Mouse (Mus musculus) gastrocnemius, postnatal 36 days (tissue): ENCODE measurements at regions not wholly inside any gene's neighbourhood (a gene's known extent, or its start where the extent isn't known, plus 50 kb on each side); places are given as distances from the start of the nearest gene placed in this dataset.

Experiments
- DNase-seq, 2 experiments: peaks; one replicate each; pipeline ENCODE4 v3.0.0; 2022
- intact Hi-C: fragments of 180-260 bp; cut with DNase I; formaldehyde crosslinking; loops from one replicate; pipeline ENCODE4 v1.15.1; 2025

DNA sequence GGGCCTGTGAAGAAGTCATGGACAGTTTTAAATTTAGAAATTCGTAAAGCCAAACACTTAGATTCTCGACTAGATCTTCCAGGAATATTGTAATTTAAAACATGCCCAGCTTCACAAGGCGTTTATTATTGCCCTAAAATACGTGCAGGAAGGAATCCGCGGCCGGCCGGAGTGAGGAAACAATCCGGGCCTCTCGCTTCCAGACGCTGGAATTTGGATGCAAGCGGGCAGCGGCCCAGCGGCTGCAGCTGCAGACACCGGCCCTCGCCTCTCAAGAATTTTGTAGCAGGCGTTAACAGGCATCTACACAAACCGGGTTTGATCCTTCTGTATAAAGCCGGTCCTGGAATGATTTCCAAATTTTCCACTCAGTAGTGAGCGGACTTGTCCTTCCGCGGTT lies 260.7 kb upstream of the Nfe2l3 start:
- intact Hi-C loops: loop anchor here (1.0 kb wide), 2 partner anchors 1056 to 1061 kb away; no protein-coding TSS in a partner anchor
- DNase-seq: peak; percentile 60 to 71

DNA sequence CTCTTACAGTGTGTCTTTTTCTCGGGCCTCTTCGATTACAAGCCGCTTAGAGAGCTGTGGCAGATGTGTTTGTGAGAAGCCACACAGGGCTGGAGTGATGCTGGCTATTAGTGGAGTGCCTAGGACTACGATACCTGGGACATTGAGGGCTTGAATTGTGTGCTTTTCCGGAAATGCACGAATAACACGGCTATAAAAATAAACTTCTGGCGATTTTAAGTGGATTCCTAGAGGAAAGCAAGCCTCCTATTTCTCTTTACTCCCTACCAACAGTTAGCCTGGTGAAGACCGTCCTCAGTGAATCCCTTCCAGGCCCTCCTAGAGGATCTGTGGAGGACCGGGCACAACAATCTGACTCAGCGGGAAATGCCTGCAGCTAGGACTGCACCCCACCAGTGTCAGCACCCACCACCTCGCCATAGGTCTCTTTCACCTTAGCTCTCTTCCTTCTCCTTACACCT lies 260.1 kb upstream of the Nfe2l3 start:
- intact Hi-C loops: loop anchor here (1.0 kb wide), 2 partner anchors 1055 to 1060 kb away; no protein-coding TSS in a partner anchor
- no peak for DNase-seq

DNA sequence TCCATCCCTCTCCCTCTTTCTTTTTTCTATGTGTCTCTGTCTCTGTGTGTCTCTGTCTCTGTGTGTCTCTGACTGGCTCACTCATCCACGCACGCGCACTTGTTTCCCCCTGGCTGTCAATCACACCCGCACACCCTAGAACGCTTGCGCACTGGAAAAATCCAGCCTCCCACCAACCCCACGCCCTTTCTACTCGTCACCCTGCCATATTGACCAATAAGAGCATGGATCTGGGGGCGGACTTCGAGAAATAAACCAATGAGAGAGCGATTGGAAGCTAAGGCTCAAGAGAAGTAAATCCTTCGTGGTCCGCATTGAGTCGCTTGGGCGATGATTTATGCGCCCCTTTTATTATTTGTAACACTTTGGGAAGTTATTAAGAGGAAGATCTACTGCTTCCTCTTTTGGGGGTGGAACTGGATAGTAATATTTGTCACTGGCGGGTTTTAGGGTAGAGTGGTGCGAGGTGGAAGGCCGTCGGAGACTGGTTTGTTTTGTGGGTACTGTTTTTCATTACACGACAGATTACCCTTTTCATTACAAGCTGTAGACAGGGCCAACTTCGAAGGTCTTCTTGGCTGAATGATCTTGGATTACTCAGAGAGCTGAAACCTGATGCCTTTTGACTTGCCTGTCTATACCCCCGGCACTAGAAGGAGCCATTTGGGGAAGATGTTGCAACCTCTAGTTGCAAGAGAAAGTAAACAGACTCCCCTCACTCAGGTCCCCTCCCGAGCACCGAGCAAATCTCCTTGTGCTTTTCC lies 259.4 kb upstream of the Nfe2l3 start:
- DNase-seq: peak; percentile 84 to 92
- intact Hi-C loops: loop anchor here (1.0 kb wide), 2 partner anchors 1054 to 1059 kb away; no protein-coding TSS in a partner anchor

DNA sequence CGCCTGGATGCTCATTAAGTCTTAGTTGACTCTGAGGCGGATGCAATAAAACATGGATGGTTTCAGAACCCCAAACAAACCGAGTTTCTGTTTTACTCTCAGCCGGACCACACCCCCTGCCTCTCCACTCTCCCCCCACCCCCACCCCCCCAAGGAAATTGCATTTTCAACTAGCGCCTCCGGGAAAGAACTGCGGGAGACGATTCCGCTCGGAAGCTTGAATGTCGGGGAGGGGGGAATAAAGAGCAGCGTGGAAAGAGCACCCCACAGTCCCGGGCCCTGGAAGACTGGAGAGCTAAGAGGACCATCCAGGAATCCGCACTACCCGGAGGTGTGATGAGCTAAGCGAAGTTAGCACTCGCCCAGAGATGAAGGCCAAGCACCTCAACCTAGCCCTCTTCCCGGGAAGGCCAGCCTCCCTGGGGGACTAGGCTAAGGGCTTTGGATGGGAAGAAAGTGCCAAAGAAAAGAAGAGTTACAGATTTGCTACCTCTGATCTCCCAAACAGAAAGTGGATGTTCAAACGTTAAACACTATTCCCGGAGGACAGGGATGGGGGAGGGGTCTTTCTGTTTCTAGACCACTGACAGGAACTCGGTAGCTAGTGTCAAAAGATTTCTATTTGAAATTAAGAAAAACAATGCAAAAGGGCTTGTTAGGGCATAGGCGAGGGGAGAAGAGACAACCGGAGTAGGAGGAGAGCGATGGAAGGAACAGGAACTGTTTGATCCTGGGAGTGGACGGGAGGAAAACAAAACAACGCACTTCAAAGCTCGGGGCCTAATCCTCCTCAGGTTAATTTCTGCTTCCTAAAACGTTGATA lies 258.6 kb upstream of the Nfe2l3 start:
- intact Hi-C loops: no loop called here

DNA sequence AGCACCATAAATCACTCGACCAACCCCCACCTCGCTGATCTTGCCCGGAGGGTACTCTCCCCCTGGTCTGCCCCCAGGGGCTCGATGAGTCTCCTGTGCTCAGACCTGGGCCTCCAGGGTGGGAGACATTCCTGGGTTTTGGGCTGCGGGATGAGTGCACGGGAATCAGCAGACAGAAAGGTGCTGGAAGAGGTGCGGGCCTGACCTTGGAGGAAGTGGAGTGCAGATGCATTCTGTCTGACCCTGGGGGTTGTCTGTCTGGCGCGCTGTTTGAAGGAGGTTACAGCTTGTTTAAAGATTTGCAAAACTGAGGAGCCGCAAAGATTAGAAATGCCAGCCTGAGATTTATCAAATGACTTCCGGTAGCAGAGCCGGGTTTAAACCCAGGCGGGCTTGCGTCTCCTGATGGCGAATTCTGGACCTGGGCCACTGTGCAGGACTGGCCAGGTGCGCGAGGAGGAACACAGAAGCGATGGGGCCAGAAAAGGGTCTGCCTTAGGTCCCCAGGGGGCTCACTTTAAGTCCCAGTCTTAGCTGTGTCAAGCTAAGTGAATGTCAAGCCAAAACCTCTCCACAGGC lies 257.9 kb upstream of the Nfe2l3 start:
- DNase-seq: no peak
- intact Hi-C loops: loop anchor here (5.0 kb wide), 2 partner anchors 833 to 1957 kb away; no protein-coding TSS in a partner anchor

More for the DNA sequence above, 258.6 kb upstream of the Nfe2l3 start:
- DNase-seq: no peak

DNA sequence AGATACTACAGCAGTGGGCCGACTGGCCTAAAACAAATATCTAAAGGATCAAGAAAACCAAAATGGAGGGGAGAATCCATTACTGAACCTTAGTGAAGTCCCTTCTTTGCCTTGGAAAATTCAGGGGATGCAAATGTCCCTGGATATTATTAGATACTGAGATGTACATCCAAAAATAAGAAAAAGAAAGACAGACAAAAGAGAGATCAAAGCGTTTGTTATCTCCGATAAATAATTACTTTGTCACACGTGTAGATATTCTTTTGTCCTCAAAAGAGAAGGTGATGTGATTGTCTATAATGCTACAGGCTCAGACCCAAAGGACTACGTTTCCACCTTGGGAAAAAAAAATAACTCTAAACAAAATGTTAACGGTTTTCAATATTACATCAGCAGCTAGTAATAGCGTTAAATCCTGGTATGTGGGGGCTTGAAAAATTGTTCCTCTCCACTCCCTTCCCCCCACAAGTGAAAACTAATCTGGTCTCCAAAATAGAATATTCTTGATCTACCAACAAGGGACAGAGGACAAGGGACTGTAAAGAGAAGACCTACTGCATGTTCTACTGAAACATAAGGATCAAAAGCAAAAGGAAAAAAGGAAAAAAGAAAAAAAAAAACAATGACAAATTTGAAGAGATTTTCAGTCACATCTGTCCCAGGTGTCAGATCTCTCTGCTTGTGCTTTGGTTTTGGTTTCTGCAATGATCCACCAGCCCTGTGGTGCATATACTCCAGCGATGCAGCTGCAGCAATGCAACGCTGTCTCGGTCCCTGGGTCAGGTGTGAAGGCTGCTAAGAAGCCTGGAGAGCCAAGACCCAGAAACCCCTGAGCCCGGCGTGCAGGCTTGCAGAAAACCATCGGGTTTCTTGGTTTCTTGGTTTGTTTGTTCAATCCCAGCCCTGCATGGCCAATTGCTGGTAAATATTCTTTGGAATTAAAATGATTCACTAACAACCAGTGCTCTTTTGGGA lies 256.6 kb upstream of the Nfe2l3 start:
- intact Hi-C loops: loop anchor here (5.0 kb wide), 2 partner anchors 831 to 1959 kb away; no protein-coding TSS in a partner anchor
- DNase-seq: no peak

DNA sequence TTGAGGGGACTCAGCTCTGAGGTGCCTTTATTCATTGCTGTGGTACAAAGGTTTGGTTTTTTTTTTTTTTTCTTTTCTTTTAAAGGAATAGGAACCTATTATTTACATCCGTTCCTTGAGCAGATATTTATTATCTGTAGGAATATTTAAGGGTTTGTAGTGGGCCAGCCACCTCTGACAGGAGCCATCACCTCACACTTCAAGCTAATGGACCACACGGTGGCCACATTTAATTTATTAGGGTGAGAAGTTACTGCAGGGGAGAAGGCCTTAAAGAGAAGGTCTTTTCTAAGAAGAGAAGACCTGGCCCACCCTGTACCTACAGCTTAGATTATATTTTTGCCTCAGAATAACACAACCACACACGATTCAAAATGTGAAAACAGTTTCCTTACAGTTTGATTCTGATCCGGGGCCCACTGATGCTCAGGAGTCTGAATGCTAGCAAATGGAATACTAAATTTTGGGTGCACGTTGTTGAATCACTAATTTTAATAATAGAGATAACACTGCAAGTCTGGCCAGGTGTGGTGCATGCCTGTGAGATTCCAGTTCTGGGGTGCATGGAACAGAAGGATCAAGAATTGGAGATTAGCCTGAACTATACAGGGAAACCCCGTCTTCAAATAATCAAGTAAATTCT lies 255.6 kb upstream of the Nfe2l3 start:
- intact Hi-C loops: loop anchor here (5.0 kb wide), 2 partner anchors 830 to 1960 kb away; no protein-coding TSS in a partner anchor
- DNase-seq: no peak

DNA sequence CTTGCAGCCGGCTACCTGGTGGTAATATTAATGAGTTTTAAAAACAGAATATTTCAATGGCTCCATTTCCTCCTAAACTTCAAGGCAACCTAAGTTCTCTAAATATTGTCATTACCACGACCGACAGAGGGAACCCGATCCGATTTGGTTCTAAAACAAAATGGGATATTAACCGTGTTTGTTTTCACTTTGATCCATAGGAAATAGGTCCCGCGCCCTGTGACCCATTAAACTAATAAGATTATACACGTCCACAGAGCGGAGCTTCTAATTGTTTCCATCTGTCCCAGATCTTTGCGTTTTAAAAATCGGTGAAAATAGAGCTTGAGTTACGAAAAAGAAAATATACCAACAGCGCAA lies 254.8 kb upstream of the Nfe2l3 start:
- intact Hi-C loops: loop anchor here (5.0 kb wide), 2 partner anchors 830 to 1960 kb away; no protein-coding TSS in a partner anchor
- DNase-seq: no peak

DNA sequence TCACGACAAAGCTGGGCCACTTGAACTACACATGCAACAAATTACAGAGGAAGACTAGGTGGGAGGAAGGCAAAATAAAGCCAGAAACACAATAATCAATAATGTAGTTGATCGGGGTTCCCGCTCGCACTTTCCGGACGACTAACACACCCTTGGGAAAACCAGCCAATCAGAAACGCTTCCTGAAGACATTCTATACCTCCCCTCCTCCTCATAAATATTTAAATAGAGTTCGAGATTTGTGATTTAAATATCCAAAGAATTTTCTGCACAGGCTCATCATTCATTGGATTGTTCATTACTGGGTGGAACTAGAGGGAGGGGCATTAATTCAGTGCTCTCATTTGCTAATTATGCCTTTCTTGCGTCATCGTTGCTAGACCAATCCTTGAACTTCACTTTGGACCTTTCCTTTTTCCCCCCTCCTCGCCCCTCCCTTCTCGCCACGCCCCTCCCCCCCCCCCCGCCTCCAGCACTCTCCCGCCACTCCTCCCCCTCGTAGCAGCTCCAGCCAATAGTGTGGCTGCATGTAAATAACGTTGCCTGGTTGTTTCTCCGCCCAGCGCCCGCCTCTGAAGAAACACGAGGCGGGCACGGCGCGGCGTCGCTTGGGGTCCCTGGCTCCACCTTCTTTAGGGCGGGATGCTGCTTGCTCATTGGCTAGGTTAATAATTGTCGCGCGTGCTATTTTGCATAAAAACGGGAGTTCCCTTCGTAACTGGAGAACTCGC lies 254.2 kb upstream of the Nfe2l3 start:
- peak; percentile 68 to 69 for DNase-seq
- intact Hi-C loops: loop anchor here (5.0 kb wide), 2 partner anchors 829 to 1961 kb away; no protein-coding TSS in a partner anchor

DNA sequence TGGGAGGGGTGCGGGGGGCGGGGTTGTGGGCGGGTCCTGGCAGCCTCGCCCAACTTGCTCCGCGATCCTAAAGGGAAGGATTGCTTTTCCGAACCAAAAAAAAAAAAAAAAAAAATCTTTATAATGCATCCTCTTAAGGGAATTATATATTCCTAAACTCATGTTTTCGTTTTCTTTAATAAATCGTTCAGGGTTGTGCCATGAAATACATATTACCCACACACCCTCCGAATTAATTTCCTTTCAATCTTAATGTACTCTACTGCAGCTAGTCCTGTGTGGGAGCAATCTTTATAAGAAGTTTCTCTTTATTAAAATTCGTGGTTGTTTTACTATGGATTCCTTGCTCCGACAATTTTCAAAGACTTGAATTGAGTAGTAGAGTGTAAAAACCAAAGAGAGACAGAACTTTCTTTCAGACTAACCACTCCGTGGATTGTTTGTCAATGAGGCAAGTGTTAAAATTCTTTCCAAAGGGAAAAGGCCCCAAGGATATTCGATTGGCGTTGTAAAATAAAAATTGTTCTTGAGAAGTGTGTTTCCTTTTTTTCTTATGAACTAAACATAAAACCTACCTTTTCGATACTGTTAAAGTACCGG lies 253.6 kb upstream of the Nfe2l3 start:
- DNase-seq: no peak
- intact Hi-C loops: loop anchor here (5.0 kb wide), 2 partner anchors 828 to 1962 kb away; no protein-coding TSS in a partner anchor

DNA sequence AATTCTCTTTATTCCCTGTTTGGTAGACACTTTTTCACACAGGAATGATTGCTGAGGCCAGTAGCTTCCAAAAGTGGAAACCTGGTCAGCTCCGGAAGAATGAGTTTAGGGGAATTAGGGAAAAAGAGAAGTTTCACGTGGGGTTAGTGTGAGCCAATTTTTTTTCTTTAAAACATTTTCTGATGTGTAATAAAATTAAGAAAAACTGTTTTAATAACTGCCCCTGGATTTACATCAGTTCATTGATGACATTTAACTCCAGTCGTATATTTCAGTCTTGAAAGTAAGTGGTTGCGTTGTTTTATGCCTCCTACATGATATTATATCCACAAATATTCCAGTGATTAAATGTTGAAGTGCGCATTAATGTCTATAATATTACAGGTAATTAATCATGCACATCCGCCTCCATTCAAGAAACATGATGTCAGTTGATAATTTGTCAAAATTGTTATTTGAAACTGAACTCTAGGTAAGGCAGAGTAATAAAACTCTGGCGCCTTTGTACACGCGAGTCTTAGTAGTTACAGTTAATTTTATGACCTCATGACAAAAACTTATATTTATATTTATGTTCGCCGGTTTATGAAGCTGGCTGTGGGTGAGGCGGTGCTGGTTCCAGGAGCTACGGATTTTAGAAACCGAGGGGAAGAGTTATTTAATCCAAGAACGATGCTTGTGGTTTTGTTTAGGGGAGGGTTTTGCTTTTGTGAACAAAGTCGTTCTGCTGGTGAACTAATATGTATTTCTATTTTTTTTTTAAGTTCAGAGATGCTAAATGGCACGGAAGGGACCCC lies 252.5 kb upstream of the Nfe2l3 start:
- DNase-seq: no peak
- intact Hi-C loops: loop anchor here (5.0 to 10.0 kb wide), 3 partner anchors 827 to 1963 kb away; partner anchors contain the start of gene Evx1

DNA sequence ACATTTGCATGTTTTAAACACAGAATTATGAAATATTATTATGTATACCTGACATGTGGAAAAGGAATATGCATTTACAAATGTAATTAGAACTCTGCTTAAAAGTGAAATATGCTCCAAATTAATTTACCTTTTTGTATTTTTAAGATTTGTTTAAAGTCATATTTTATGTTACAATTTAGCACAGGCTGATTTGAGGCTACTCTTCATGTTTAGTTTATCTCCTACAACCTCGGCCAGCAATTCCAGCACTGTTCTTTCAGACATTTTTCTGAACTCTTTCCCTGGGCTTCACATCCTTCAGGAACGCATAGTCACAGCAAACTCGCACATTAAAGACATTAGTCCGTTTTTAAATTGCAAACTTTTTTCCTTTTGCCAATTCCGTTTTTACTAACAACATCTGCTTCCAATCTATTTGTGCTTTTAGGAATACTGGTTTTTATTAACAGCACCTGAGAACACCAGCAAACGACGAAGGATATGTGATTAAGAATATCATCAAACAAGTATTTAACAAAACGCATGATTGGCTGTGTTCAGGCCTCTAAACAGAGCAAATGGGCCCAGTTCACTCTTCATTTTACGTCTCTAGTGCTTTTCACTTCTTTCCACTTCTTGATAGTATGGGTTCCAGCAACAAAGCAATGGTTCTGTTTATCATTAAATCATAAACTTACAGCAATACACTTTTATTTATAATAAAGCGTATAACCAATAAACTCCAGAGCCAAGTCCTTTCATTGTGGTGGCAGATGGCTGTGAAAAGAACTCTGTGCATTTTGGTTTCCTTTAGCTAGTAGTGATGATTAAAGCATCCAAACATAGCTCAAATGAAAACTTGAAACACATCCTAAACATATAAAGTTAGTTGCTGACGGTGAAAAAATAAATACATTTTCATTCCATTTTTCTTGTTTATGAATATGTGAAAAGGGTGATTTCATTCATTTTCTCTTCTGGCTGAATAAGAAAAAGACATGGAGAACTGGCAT lies 251.3 kb upstream of the Nfe2l3 start:
- intact Hi-C loops: loop anchor here (10.0 kb wide), 1 partner anchor 1134 kb away; the partner anchor contains the start of gene Evx1
- DNase-seq: no peak

DNA sequence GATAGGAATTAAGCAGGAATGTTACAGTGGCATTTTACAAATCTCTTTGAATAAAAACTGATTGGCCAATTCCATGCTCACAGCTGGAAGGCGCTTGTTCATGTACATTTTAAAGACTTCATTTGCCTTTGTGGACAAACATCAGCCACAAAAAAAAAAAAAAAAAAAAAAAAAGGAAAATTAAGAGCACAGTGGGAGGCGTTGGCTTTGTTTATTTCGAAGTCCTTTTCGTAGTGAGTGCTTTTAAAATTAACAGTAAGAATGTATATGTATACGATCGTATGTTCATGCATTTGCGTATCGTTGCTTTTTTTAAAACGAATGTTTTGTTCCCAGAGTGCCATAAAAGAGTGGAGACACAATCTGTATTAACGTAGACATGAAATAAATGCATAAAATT lies 250.6 kb upstream of the Nfe2l3 start:
- no peak for DNase-seq
- intact Hi-C loops: loop anchor here (10.0 kb wide), 1 partner anchor 1133 kb away; the partner anchor contains the start of gene Evx1

DNA sequence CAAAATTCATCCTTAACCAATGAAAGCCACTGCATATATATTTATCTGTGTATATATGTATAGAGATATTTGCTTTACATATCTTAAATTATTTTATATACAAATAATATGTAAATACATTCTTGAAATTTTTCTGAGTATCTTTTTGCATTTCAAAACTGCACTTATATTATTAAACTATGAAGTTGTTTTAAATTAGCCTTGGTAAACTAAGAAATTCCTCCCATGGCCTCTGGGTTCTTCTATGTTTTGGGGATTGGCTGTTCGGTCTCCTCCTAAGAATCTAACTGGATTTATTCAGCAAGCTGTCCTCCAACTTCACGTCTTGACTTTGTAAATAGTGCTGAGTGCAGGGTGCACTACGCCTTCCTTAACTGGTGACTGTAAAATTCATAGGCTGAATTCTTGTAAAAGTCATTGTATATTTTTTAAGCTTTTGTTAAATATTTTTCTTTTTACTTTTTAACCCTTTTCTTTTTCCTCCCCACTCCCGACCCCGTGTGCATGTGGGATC lies 249.6 kb upstream of the Nfe2l3 start:
- DNase-seq: no peak
- intact Hi-C loops: loop anchor here (10.0 kb wide), 1 partner anchor 1132 kb away; the partner anchor contains the start of gene Evx1
